Mouse (Mus musculus) intestine, embryonic 14.5 days (tissue): ENCODE data around the gene Dnajb6. TPM values are rescaled to one million over a fixed set of nuclear protein-coding genes. Genes with fewer than 3 reads are reported as not detected.

Source experiments
- ATAC-seq: fragments of 200-750 bp; cut with Nextera tagmentation; replicated peaks from 2 replicates; pipeline ENCODE4 v1.8.0; 2017; ENCODE audit warnings: low read depth, moderate number of reproducible peaks, moderate TSS enrichment, moderate library complexity; ENCODE audit not compliant: low FRiP score, low TSS enrichment
- DNase-seq: peaks from one replicate; pipeline ENCODE4 v3.0.0-alpha.2; 2018; ENCODE audit warnings: low spot score
- H3K27ac ChIP-seq: fragments of 300-500 bp; sonication (generic); 2 replicates; pipeline ENCODE4 v1.5.1; 2014; ENCODE audit warnings: low read depth, mild to moderate bottlenecking, control low read depth
- H3K27me3 ChIP-seq: fragments of 300-500 bp; sonication (generic); replicated peaks from 2 replicates; pipeline ENCODE4 v1.6.1; 2014; ENCODE audit warnings: low read length, control low read depth; ENCODE audit not compliant: control insufficient read depth, insufficient read depth
- H3K36me3 ChIP-seq: fragments of 300-500 bp; sonication (generic); 2 replicates; pipeline ENCODE4 v1.6.1; 2014; ENCODE audit warnings: low read length, control low read depth; ENCODE audit not compliant: control insufficient read depth, insufficient read depth
- H3K4me1 ChIP-seq: fragments of 300-500 bp; sonication (generic); replicated peaks from 2 replicates; pipeline ENCODE4 v1.6.1; 2014; ENCODE audit warnings: low read length, control low read depth, mixed read lengths; ENCODE audit not compliant: control insufficient read depth, insufficient read depth
- H3K4me2 ChIP-seq: fragments of 300-500 bp; sonication (generic); 2 replicates; pipeline ENCODE4 v1.6.1; 2014; ENCODE audit warnings: low read length
- H3K4me3 ChIP-seq: fragments of 300-500 bp; sonication (generic); 2 replicates; pipeline ENCODE4 v1.5.1; 2014; ENCODE audit warnings: low read depth, low read length, control low read depth, mixed read lengths
- H3K9ac ChIP-seq: fragments of 300-500 bp; sonication (generic); 2 replicates; pipeline ENCODE4 v1.6.1; 2014; ENCODE audit warnings: mild to moderate bottlenecking, low read length
- H3K9me3 ChIP-seq: fragments of 300-500 bp; sonication (generic); 2 replicates; pipeline ENCODE4 v1.6.1; 2016; ENCODE audit warnings: low read length, control low read depth; ENCODE audit not compliant: control insufficient read depth
- WGBS: fragments of 180-500 bp; shearing (Covaris S2); extraction: QIAGEN DNeasy Blood & Tissue Kit; methylation state at CpG from one replicate; pipeline ENCODE4 v1.1.7; 2014; 5-methylcytosine and 5-hydroxymethylcytosine counted together
- polyA plus RNA-seq: library from polyadenylated mRNA; unstranded; fragments of >200 nt; fragmentation: Nextera tagmentation; extraction: Ambion mirVana; gene quantifications from 2 replicates; pipeline ENCODE4 v1.2.1, GENCODE M21; 2014

Gene Dnajb6
- polyA plus RNA-seq, 1 experiment from 2014 or later: 124 TPM

- DNase-seq (no peak), ATAC-seq (no peak)
- Histone ChIP-seq H3K4me3 (no peak overlapping the region), H3K36me3 (no peaks in the 10 kb centered on the region), H3K27me3 (no peaks in the 10 kb centered on the region), H3K9me3 (no peaks in the 10 kb centered on the region), H3K27ac (no peak overlapping the region), H3K9ac (no peak overlapping the region), H3K4me2 (no peak overlapping the region), H3K4me1 (no peaks in the 10 kb centered on the region)
- 77% methylated on average over 4 of the region's 4 CpGs for WGBS
Observed at GRCm38 (mm10) chr5:29864994-29865393, 129.5 kb downstream of the Dnajb6 start.

Other genes starting within 250 kb of the Dnajb6 start
- gene Ube3c, start 166.4 kb upstream of the Dnajb6 start, polyA plus RNA-seq: 23.7 and 34.7 TPM in 2 replicates
- gene Gm5129, start 248 bp downstream of the Dnajb6 start, polyA plus RNA-seq: not detected in 2 replicates